Mouse (Mus musculus): ENCODE results near the gene Pkdrej. TPM values are rescaled to one million over a fixed set of nuclear protein-coding genes. Genes with fewer than 3 reads are reported as not detected.

Pkdrej gene
- polyA plus RNA-seq, 1 experiment from 2014 or later, result 0.09 TPM

DNA sequence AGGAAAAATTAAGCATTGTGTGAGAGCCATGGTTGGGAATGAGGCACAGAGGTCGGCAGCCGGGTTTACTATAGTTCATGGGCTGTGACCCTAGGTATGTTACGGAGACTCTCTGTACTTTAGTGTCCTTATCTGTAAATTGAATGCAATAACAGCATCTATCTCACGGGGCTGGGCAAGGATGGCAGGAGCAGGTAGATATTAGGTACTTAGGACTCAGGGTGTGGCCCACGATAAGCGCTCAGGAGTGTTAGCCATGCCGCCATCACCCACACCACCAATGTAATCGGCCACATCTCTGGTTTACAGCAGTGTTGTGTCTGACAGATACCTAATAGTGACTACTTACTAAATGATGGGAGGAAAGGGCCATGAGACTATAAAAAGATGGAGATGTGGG lies 52.5 kb downstream of the Pkdrej start:
- H3K4me1 ChIP-seq (ENCODE audit: control insufficient read depth, low read depth, low read length), result no peaks in the 10 kb centered on the region; the same call in 1 of the 2 replicates
- H3K27me3 ChIP-seq (ENCODE audit: control insufficient read depth, insufficient read depth, low read depth, low read length), result no peaks in the 10 kb centered on the region
- no peak overlapping the region for H3K4me3 ChIP-seq (ENCODE audit: low read depth, low read length)
- H3K9me3 ChIP-seq (replicated peaks; ENCODE audit: control insufficient read depth, low read length), result no peaks in the 10 kb centered on the region
- no peak overlapping the region for H3K4me2 ChIP-seq (ENCODE audit: low read depth, low read length)
- H3K9ac ChIP-seq (ENCODE audit: low read depth, low read length), result no peak overlapping the region
- ATAC-seq (ENCODE audit: low read depth), result no peak
- no peak overlapping the region for H3K27ac ChIP-seq (ENCODE audit: low read length)
- WGBS (ENCODE audit: insufficient replicate concordance), result 72% methylated on average over 8 of the region's 8 CpGs
- H3K36me3 ChIP-seq (ENCODE audit: control insufficient read depth, insufficient read depth), result no peaks in the 10 kb centered on the region

DNA sequence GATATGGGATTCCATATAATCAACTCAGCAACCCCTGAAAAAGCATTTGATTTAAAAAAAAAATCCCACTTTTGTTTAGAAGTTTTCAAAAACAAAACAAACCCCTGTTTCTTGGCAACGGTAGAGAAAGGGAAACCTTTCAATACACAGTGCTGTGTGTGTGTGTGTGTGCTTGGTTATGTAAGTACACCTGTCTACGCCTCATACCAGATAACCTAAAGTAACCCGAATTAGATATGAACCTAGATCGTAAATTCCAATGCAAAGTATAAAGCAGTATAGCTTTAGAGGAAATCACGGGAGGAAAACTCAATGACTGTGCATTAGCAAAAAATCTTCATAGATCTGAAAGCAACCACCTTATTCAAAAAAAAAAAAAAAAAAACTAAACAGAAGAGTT lies 54.9 kb downstream of the Pkdrej start:
- 67% methylated on average over 5 of the region's 5 CpGs for WGBS (ENCODE audit: insufficient replicate concordance)
- H3K9me3 ChIP-seq (replicated peaks; ENCODE audit: control insufficient read depth, low read length), result no peaks in the 10 kb centered on the region
- no peaks in the 10 kb centered on the region; the same call in 1 of the 2 replicates for H3K4me1 ChIP-seq (ENCODE audit: control insufficient read depth, low read depth, low read length)
- H3K36me3 ChIP-seq (ENCODE audit: control insufficient read depth, insufficient read depth), result no peaks in the 10 kb centered on the region
- no peak overlapping the region for H3K4me3 ChIP-seq (ENCODE audit: low read depth, low read length)
- no peak overlapping the region for H3K4me2 ChIP-seq (ENCODE audit: low read depth, low read length)
- no peak overlapping the region for H3K9ac ChIP-seq (ENCODE audit: low read depth, low read length)
- no peak overlapping the region for H3K27ac ChIP-seq (ENCODE audit: low read length)
- no peaks in the 10 kb centered on the region for H3K27me3 ChIP-seq (ENCODE audit: control insufficient read depth, insufficient read depth, low read depth, low read length)
- no peak for ATAC-seq (ENCODE audit: low read depth)

DNA sequence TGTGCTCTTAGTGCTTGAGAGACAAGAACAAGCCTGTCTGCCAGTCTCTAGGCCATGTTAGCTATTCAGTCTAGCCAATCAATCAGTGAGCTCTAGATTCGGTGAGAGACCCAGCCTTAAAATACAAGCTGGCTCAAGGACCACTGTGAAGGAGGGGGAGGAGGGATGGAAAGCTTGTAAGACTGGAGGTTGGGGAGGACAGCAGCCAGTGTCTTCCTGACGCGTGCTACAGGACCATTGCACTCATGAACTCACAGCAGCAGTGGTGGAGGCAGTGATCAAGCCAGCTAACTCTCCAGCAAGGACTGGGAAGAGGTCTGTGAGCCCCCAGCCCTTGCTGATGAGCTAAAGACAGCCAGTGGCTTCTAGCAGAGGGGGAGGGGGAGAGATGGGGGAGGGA lies 56.5 kb downstream of the Pkdrej start:
- Histone ChIP-seq H3K9me3 (replicated peaks; ENCODE audit: control insufficient read depth, low read length) (no peaks in the 10 kb centered on the region), H3K9ac (ENCODE audit: low read depth, low read length) (no peak overlapping the region), H3K27ac (ENCODE audit: low read length) (no peak overlapping the region), H3K36me3 (ENCODE audit: control insufficient read depth, insufficient read depth) (no peaks in the 10 kb centered on the region), H3K4me3 (ENCODE audit: low read depth, low read length) (no peak overlapping the region), H3K27me3 (ENCODE audit: control insufficient read depth, insufficient read depth, low read depth, low read length) (no peaks in the 10 kb centered on the region), H3K4me2 (ENCODE audit: low read depth, low read length) (no peak overlapping the region), H3K4me1 (ENCODE audit: control insufficient read depth, low read depth, low read length) (no peaks in the 10 kb centered on the region; the same call in 1 of the 2 replicates)
- WGBS (ENCODE audit: insufficient replicate concordance), result 42% methylated on average over 3 of the region's 3 CpGs
- no peak for ATAC-seq (ENCODE audit: low read depth)

Other genes starting within 250 kb of the Pkdrej start
- gene Wnt7b, start 239.3 kb downstream of the Pkdrej start, polyA plus RNA-seq (2015; fragmentation: Nextera tagmentation; extraction: Ambion mirVana), result 0.09 and 0.19 TPM in 2 replicates
- 41.8 and 51.3 TPM in 2 replicates for gene Ppara, start 86.8 kb downstream of the Pkdrej start, polyA plus RNA-seq (2015; fragmentation: Nextera tagmentation; extraction: Ambion mirVana)
- gene Cdpf1, start 10.0 kb downstream of the Pkdrej start, polyA plus RNA-seq (2015; fragmentation: Nextera tagmentation; extraction: Ambion mirVana), result 17.2 and 18.6 TPM in 2 replicates
- 8.9 and 10.7 TPM in 2 replicates for gene Ttc38, start 10.6 kb upstream of the Pkdrej start, polyA plus RNA-seq (2015; fragmentation: Nextera tagmentation; extraction: Ambion mirVana)
- 23.0 TPM in 2 replicates for gene Gtse1, start 38.0 kb upstream of the Pkdrej start, polyA plus RNA-seq (2015; fragmentation: Nextera tagmentation; extraction: Ambion mirVana)
- 15.4 and 15.5 TPM in 2 replicates for gene Trmu, start 57.6 kb upstream of the Pkdrej start, polyA plus RNA-seq (2015; fragmentation: Nextera tagmentation; extraction: Ambion mirVana)
- gene Celsr1, start 212.0 kb upstream of the Pkdrej start, polyA plus RNA-seq (2015; fragmentation: Nextera tagmentation; extraction: Ambion mirVana), result 0.02 and 0.09 TPM in 2 replicates
- gene Gramd4, start 236.0 kb upstream of the Pkdrej start, polyA plus RNA-seq (2015; fragmentation: Nextera tagmentation; extraction: Ambion mirVana), result 3.4 and 3.5 TPM in 2 replicates

Measured in liver, embryonic 16.5 days (tissue).